Mouse (Mus musculus) layer of hippocampus, postnatal 36 days (tissue): ENCODE measurements around the gene Vps35. TPM values are rescaled to one million over a fixed set of nuclear protein-coding genes. Genes with fewer than 3 reads are reported as not detected.

Source experiments
- DNase-seq, 2 experiments: peaks; one replicate each; pipeline ENCODE4 v3.0.0; 2022
- total RNA-seq, 2 experiments: library from RNA; stranded (reverse); gene quantifications; 2 replicates each; pipeline ENCODE4 v1.2.3; 2021

The Vps35 gene
- 100 to 1,000 TPM; 129 to 139 TPM for total RNA-seq

GRCm38 (mm10) chr8:85299434-85300077, at the start of gene Vps35, which contains the start of gene Orc6:
Gene Vps35, minus strand, starts transcription at chr8:85299802.
Gene Orc6, plus strand, starts transcription at chr8:85299632.
- DNase-seq: peak; percentile 93 to 94

DNA sequence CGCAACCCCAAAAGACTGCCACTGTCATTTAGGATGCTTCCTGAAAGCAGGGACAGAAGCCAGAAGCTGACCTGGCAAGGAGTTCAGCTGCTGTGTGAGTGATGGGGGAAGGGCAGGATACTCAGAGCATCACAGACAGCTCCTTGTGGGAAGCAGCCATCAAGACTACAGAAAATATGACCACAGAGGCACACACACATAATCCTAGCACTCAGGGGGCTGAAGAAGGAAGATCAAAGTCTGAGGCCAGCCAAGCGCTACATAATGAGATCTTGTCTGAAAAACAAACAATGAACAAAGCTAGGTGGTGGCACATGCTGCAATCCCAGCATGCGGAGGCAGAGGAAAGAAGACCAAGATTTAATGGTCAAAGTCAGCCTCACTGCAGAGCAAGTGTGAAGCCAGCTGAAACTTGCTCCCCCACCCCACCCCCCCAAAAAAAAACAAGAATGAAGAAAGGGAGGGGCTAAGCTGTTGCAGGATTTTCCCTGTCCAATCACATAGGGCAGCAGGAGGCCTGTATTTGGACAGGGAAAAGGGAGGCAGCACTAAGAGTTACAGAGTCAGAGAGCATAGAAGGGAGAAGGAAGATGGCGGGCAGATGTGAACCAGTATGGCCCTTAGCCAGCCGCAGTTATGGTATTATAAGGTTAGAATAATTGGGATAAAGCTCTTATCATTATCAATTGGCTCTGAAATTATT, 40.4 kb upstream of the Vps35 start:
- no peak for DNase-seq

- DNase-seq: no peak
Observed at GRCm38 (mm10) chr8:85337681-85338080, 38.1 kb upstream of the Vps35 start.

DNA sequence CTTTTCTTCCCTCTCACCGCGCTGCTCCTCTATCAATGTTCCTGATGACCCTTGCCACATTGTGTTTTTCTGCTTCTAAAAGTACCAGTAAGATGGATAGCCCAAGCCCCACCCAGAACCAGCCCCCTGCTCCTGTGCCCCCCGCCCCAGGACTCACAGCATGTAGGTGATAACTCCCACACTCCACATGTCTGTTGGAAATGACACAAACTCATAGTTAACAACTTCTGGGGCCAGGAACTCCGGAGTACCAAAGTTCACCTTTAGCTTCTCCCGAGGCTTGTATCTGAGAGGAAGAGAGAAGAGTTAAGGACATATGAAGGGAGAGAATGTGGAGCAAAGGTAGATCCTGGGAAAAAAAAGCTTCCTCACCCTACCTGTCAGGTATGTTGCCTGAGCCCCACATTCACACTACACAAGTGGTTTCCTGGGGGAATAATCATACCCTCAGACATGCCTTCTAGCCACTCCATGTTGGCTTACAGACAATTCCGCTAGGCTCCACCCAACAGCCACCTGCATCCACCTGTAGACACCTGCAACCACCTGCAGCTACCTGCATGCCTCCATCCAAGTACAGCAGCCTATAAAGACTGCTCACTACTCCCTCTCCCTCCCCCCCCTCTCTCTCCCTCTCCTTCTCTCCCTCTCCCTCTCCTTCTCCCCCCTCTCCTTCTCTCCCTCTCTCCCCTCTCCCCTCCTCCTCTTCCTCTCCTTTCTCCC, 36.8 kb upstream of the Vps35 start:
- DNase-seq: no peak

DNA sequence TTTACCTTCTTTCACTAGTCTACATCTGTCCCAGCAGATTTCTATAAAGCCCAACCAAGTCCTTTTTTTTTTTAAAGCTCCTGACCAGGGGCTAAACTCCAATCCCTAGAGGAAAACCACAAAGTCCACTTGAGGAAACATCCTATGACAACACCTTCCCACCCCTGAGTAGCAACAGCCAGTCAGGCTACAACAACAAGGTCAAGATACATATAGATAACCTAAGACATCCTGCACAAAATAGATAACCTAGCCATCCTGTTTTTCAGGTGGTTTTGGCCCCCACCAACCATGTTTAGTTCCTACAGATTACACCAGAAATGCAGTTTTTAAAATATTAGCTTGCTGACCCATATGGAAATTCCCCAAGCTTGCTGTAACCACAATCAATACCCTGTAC, 35.5 kb upstream of the Vps35 start:
- DNase-seq: no peak

- no peak for DNase-seq
Observed at GRCm38 (mm10) chr8:85329506-85329905, 29.9 kb upstream of the Vps35 start.

GRCm38 (mm10) chr8:85327036-85327435, 27.4 kb upstream of the Vps35 start:
- DNase-seq: no peak

- no peak for DNase-seq
Observed at GRCm38 (mm10) chr8:85323084-85323483, 23.5 kb upstream of the Vps35 start.

DNA sequence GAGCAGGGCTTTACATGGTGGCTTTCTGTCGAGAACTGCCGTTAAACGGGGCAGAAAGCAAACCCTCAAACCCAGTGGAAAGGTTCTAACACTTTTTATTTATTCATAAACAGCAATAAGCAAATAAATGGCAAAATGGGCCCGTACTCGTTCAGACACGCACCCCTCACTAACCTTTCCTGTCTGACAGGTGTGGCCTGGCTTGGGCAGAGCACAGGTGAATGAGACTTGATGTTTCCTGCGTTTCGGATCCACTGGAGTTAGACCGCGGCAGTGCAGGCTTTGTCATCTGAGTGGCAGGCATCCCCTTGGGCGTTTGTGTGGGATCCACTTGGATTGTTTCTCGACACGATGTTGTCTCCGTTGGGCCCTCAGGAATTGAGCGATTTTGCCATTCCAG, 22.4 kb upstream of the Vps35 start:
- no peak for DNase-seq

GRCm38 (mm10) chr8:85318534-85318933, 18.9 kb upstream of the Vps35 start:
- no peak for DNase-seq

- no peak for DNase-seq
Observed at GRCm38 (mm10) chr8:85313036-85313435, 13.4 kb upstream of the Vps35 start.

- no peak for DNase-seq
Observed at GRCm38 (mm10) chr8:85311743-85312142, 12.1 kb upstream of the Vps35 start.

- DNase-seq: no peak
Observed at GRCm38 (mm10) chr8:85308564-85308963, 9.0 kb upstream of the Vps35 start.

GRCm38 (mm10) chr8:85303531-85303930, 3.9 kb upstream of the Vps35 start:
- DNase-seq: peak in 1 of 2 experiments; percentile 6

DNA sequence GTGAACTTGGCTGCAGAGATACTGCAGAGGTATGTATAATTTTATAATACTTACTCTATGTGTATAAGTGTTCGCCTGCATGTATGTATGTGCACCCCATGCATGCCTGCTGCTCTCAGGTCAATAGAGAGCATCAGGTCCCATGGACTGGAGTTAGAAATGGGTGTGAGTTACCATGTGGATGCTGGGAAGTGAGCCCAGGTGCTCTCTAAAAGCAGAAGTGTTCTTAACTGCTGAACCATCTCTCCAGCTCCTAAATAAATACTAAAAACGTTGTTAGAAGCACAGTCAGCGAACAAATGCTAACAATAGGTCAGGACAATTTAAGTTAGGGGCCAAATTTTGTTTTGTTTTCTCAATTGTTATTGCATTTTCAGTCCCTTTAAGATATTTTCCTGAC, 3.3 kb upstream of the Vps35 start:
- DNase-seq: no peak

GRCm38 (mm10) chr8:85301941-85302340, 2.3 kb upstream of the Vps35 start:
- DNase-seq: no peak

- peak in 1 of 2 experiments; percentile 8 for DNase-seq
Observed at GRCm38 (mm10) chr8:85298600-85299433, 785 bp downstream of the Vps35 start.

DNA sequence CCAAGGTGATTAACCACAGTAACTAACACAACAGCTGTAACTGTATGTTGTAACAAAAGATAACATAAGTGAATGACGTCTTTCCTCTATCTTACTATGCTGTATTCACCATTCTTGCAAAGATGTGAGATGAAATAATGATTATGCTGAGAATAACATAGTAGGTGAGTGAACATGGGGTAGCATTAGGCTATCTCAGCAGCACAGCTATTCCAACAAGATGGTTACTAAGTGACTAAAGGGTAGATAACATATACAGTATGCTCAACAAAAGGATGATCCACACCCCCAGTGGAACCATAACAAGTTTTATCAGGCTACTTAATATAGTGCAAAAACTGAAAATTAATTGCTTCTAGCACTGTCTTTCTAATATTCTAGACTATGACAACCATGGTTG, 12.8 kb downstream of the Vps35 start:
- DNase-seq: no peak

DNA sequence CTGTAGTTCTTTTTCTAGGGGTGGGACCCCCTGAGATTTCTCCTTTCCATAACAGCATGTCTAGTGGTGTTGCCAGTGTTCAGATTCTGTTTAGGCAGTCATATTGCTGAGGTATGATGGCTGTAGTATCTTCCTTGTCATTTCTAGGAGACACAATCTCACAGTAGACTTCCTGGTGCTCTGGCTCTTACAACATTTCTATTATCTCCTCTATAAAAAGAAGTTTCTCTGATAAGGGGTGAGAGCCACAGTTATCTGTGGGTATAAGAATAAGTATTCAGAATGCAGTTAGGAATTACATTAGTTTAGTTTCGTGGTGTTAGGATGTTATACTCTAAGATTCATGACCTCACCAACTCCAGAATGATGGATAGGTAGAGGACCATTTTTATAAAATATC, 72.3 kb downstream of the Vps35 start:
- no peak for DNase-seq

GRCm38 (mm10) chr8:85225688-85226087, 73.9 kb downstream of the Vps35 start, which contains the start of gene Olfr371:
Gene Olfr371, plus strand, starts transcription at chr8:85225988.
- DNase-seq: no peak

GRCm38 (mm10) chr8:85220992-85221391, 78.6 kb downstream of the Vps35 start:
- DNase-seq: no peak

DNA sequence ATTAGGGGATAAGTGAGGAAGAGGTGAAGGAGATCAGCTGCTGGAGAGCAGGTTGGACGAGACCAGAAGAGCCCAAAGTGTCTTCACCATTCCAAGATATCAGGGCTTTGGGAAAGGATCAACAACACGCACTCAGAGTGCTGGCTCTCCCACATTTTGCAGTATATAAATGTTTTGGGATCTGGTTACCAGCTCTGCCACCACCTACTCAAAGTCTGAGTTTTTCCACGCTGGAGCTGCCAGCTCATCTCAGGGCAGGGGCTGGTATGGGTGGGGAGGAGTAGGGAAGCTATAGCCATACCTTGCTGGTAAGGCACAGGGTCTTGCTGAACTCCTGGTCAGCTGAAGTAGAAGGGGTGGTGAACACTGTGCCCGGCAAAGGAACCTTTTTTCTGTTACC, 79.4 kb downstream of the Vps35 start:
- DNase-seq: no peak
